Mouse (Mus musculus): ENCODE results near the gene Rnf214. TPM values are rescaled to one million over a fixed set of nuclear protein-coding genes. Genes with fewer than 3 reads are reported as not detected.

The Rnf214 gene
- polyA plus RNA-seq, 1 experiment from 2014 or later, result 52.6 TPM

- TF ChIP-seq CTCF (IDR thresholded peaks at IDR 0.05; ENCODE audit: low read depth), result no peak
These were observed 37.5 kb downstream of the Rnf214 start for GRCm38 (mm10) chr9:45869181-45869580.

GRCm38 (mm10) chr9:45861813-45862212, 44.9 kb downstream of the Rnf214 start:
- no peaks in the 10 kb centered on the region for H3K4me1 ChIP-seq (ENCODE audit: insufficient read depth)
- peaks cover 96% of the 10 kb centered on the region for H3K36me3 ChIP-seq (ENCODE audit: insufficient read depth)
- H3K27me3 ChIP-seq (ENCODE audit: insufficient read depth, low read length), result no peaks in the 10 kb centered on the region
- TF ChIP-seq CTCF (IDR thresholded peaks at IDR 0.05; ENCODE audit: low read depth), result no peak
- no peak overlapping the region for H3K9ac ChIP-seq
- WGBS, result 89% methylated on average over 7 of the region's 7 CpGs
- ATAC-seq (ENCODE audit: insufficient read depth) (no peak), DNase-seq (no peak)
- no peak overlapping the region for H3K4me2 ChIP-seq
- no peak overlapping the region for H3K27ac ChIP-seq (ENCODE audit: low read depth)
- H3K9me3 ChIP-seq (ENCODE audit: low read depth, low read length), result no peaks in the 10 kb centered on the region
- no peak overlapping the region for H3K4me3 ChIP-seq (ENCODE audit: low read depth, low read length)

More at GRCm38 (mm10) chr9:45869181-45869580, 37.5 kb downstream of the Rnf214 start:
- Histone ChIP-seq H3K4me3 (ENCODE audit: low read depth, low read length) (no peak overlapping the region), H3K4me1 (ENCODE audit: insufficient read depth) (no peaks in the 10 kb centered on the region), H3K4me2 (no peak overlapping the region), H3K36me3 (ENCODE audit: insufficient read depth) (peaks cover 88% of the 10 kb centered on the region), H3K9ac (no peak overlapping the region), H3K27ac (ENCODE audit: low read depth) (no peak overlapping the region), H3K27me3 (ENCODE audit: insufficient read depth, low read length) (no peaks in the 10 kb centered on the region), H3K9me3 (ENCODE audit: low read depth, low read length) (no peaks in the 10 kb centered on the region)
- no peak for ATAC-seq (ENCODE audit: insufficient read depth)
- no peak for DNase-seq
- 98% methylated on average over 3 of the region's 3 CpGs for WGBS

GRCm38 (mm10) chr9:45859364-45859763, 47.3 kb downstream of the Rnf214 start:
- H3K4me2 ChIP-seq, result no peak overlapping the region
- DNase-seq, result no peak
- no peak overlapping the region for H3K9ac ChIP-seq
- no peak for TF ChIP-seq CTCF (IDR thresholded peaks at IDR 0.05; ENCODE audit: low read depth)
- 95% methylated on average over 10 of the region's 10 CpGs for WGBS
- no peak overlapping the region for H3K4me3 ChIP-seq (ENCODE audit: low read depth, low read length)
- H3K4me1 ChIP-seq (ENCODE audit: insufficient read depth), result no peaks in the 10 kb centered on the region
- H3K27ac ChIP-seq (ENCODE audit: low read depth), result no peak overlapping the region
- H3K27me3 ChIP-seq (ENCODE audit: insufficient read depth, low read length), result no peaks in the 10 kb centered on the region
- no peaks in the 10 kb centered on the region for H3K9me3 ChIP-seq (ENCODE audit: low read depth, low read length)
- ATAC-seq (ENCODE audit: insufficient read depth), result no peak
- H3K36me3 ChIP-seq (ENCODE audit: insufficient read depth), result peaks cover 76% of the 10 kb centered on the region

GRCm38 (mm10) chr9:45854136-45854535, 52.6 kb downstream of the Rnf214 start:
- Histone ChIP-seq H3K4me2 (no peak overlapping the region), H3K27ac (ENCODE audit: low read depth) (no peak overlapping the region), H3K4me1 (ENCODE audit: insufficient read depth) (0 out of 2 replicates have a peak, but pooled peaks cover 1% of the 10 kb centered on the region), H3K9me3 (ENCODE audit: low read depth, low read length) (no peaks in the 10 kb centered on the region), H3K27me3 (ENCODE audit: insufficient read depth, low read length) (no peaks in the 10 kb centered on the region), H3K4me3 (ENCODE audit: low read depth, low read length) (no peak overlapping the region), H3K9ac (no peak overlapping the region), H3K36me3 (ENCODE audit: insufficient read depth) (peaks cover 30% of the 10 kb centered on the region; the same call in 1 of the 2 replicates)
- no peak for DNase-seq
- no peak for ATAC-seq (ENCODE audit: insufficient read depth)
- WGBS, result 91% methylated on average over 1 of the region's 1 CpGs
- TF ChIP-seq CTCF (IDR thresholded peaks at IDR 0.05; ENCODE audit: low read depth), result no peak

DNA sequence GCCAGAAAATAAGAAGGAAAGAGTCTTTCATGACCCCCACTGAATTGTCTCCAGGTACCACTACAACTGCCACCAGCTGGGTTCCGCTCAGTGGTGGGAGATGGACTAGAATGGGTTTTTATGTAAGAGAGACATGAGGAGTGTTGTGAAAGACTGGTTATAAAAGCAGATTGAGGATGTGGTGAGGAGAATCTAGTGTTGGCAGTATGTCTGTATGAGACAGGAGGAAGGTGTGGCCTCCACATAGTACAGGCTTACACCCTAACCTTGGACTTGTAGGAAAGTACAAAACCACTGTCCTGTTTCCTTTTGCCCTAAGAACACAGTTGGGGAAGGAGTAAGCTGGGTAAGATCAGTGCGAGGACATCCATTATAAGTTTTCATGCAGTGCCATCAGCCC, 53.0 kb downstream of the Rnf214 start:
- WGBS, result 90% methylated on average over 2 of the region's 2 CpGs
- no peak overlapping the region for H3K27ac ChIP-seq (ENCODE audit: low read depth)

DNA sequence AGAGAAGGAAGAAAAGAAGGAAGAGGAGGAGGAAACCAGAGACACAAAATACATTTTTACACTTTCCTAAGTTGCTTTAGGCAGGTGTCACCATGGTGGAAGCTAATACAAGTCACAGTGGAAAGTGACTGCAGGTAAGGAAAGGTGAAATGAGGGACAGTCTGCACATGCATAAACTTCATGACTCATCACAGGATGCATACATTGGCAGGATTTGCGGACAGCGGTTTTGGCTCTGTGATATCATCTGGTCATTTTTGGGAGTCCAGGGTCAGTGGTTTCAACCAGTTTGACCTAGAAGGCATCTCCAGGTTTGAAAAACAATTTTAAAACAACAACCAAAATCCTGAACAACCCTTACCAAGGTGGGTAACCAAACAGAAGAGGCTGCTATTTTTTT, 54.9 kb downstream of the Rnf214 start:
- H3K9ac ChIP-seq, result no peak overlapping the region
- H3K4me1 ChIP-seq (ENCODE audit: insufficient read depth), result 0 out of 2 replicates have a peak, but pooled peaks cover 4% of the 10 kb centered on the region
- ATAC-seq (ENCODE audit: insufficient read depth), result no peak
- H3K27ac ChIP-seq (ENCODE audit: low read depth), result no peak overlapping the region
- H3K36me3 ChIP-seq (ENCODE audit: insufficient read depth), result peaks cover 9% of the 10 kb centered on the region; the same call in 1 of the 2 replicates
- DNase-seq, result no peak
- WGBS, result 92% methylated on average over 2 of the region's 2 CpGs
- no peaks in the 10 kb centered on the region for H3K27me3 ChIP-seq (ENCODE audit: insufficient read depth, low read length)
- no peaks in the 10 kb centered on the region for H3K9me3 ChIP-seq (ENCODE audit: low read depth, low read length)
- no peak for TF ChIP-seq CTCF (IDR thresholded peaks at IDR 0.05; ENCODE audit: low read depth)
- H3K4me2 ChIP-seq, result no peak overlapping the region
- no peak overlapping the region for H3K4me3 ChIP-seq (ENCODE audit: low read depth, low read length)

More for the DNA sequence above, 53.0 kb downstream of the Rnf214 start:
- DNase-seq (no peak), ATAC-seq (ENCODE audit: insufficient read depth) (no peak)
- Histone ChIP-seq H3K4me1 (ENCODE audit: insufficient read depth) (0 out of 2 replicates have a peak, but pooled peaks cover 4% of the 10 kb centered on the region), H3K36me3 (ENCODE audit: insufficient read depth) (peaks cover 26% of the 10 kb centered on the region; the same call in 1 of the 2 replicates), H3K9me3 (ENCODE audit: low read depth, low read length) (no peaks in the 10 kb centered on the region), H3K4me3 (ENCODE audit: low read depth, low read length) (no peak overlapping the region), H3K9ac (no peak overlapping the region), H3K4me2 (no peak overlapping the region), H3K27me3 (ENCODE audit: insufficient read depth, low read length) (no peaks in the 10 kb centered on the region)
- TF ChIP-seq CTCF (IDR thresholded peaks at IDR 0.05; ENCODE audit: low read depth), result no peak

DNA sequence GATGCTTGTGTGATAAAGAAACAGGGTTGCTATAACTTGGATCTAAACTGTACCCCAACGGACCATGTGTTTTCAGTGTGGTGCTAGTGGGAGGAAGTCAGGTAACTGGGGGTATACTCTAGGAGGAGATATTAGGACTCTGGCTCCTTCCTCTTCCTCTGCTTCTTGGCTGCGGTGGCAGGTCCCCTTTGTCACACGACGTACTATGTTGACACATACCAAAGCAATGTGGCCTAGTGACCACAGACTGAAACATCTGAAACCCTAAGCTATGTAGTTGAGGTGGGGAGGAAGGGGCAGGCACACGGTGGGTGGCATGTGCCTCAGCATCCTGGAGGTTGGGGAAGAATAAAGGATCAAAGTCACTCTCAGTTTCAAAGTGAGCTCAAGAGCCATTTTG, 55.4 kb downstream of the Rnf214 start:
- ATAC-seq (ENCODE audit: insufficient read depth), result no peak
- Histone ChIP-seq H3K9me3 (ENCODE audit: low read depth, low read length) (no peaks in the 10 kb centered on the region), H3K27me3 (ENCODE audit: insufficient read depth, low read length) (no peaks in the 10 kb centered on the region), H3K4me3 (ENCODE audit: low read depth, low read length) (no peak overlapping the region), H3K9ac (no peak overlapping the region), H3K4me2 (no peak overlapping the region), H3K27ac (ENCODE audit: low read depth) (no peak overlapping the region), H3K4me1 (ENCODE audit: insufficient read depth) (0 out of 2 replicates have a peak, but pooled peaks cover 4% of the 10 kb centered on the region), H3K36me3 (ENCODE audit: insufficient read depth) (peaks cover 9% of the 10 kb centered on the region; the same call in 1 of the 2 replicates)
- no peak for TF ChIP-seq CTCF (IDR thresholded peaks at IDR 0.05; ENCODE audit: low read depth)
- no peak for DNase-seq
- WGBS, result 44% methylated on average over 5 of the region's 5 CpGs

Data from lung, embryonic 14.5 days (tissue).